Mouse (Mus musculus) mouse trophoblast stem cell (cell line): Measurements from ENCODE around the gene Cyp17a1.

ENCODE experiments used
- in situ Hi-C, 2 experiments: fragments of 300-500 bp; cut with MseI, MboI; formaldehyde crosslinking; loops; 2 replicates in 1 of 2; 3 replicates in 1 of 2; pipeline ENCODE4 v1.15.1; 2025

The Cyp17a1 gene

GRCm38 (mm10) chr19:46642136-46642753 is 30.7 kb downstream of the Cyp17a1 start:
- in situ Hi-C loops: no loop called here

GRCm38 (mm10) chr19:46641420-46642085 is 31.4 kb downstream of the Cyp17a1 start:
- in situ Hi-C loops: no loop called here

- in situ Hi-C loops: no loop called here
Observed at GRCm38 (mm10) chr19:46640780-46641179, 32.2 kb downstream of the Cyp17a1 start.

GRCm38 (mm10) chr19:46639496-46639895 is 33.5 kb downstream of the Cyp17a1 start:
- in situ Hi-C loops: no loop called here

GRCm38 (mm10) chr19:46639053-46639452 is 33.9 kb downstream of the Cyp17a1 start:
- in situ Hi-C loops: no loop called here

GRCm38 (mm10) chr19:46637598-46637997 is 35.4 kb downstream of the Cyp17a1 start:
- in situ Hi-C loops: no loop called here

- in situ Hi-C loops: no loop called here
Observed at GRCm38 (mm10) chr19:46635766-46636165, 37.2 kb downstream of the Cyp17a1 start.

GRCm38 (mm10) chr19:46631637-46632036 is 41.3 kb downstream of the Cyp17a1 start:
- in situ Hi-C loops: no loop called here

- in situ Hi-C loops: no loop called here
Observed at GRCm38 (mm10) chr19:46629807-46630206, 43.2 kb downstream of the Cyp17a1 start.

GRCm38 (mm10) chr19:46628403-46628802 is 44.6 kb downstream of the Cyp17a1 start:
- in situ Hi-C loops: no loop called here

GRCm38 (mm10) chr19:46625519-46625918 is 47.5 kb downstream of the Cyp17a1 start:
- in situ Hi-C loops: no loop called here

- in situ Hi-C loops: no loop called here
Observed at GRCm38 (mm10) chr19:46625015-46625414, 48.0 kb downstream of the Cyp17a1 start.

- in situ Hi-C loops: no loop called here
Observed at GRCm38 (mm10) chr19:46623790-46624772, 48.9 kb downstream of the Cyp17a1 start.

- in situ Hi-C loops: no loop called here
Observed at GRCm38 (mm10) chr19:46623194-46623667, 49.7 kb downstream of the Cyp17a1 start.

GRCm38 (mm10) chr19:46622659-46623193 is 50.2 kb downstream of the Cyp17a1 start:
- in situ Hi-C loops: no loop called here

- in situ Hi-C loops: no loop called here
Observed at GRCm38 (mm10) chr19:46621236-46622183, 51.5 kb downstream of the Cyp17a1 start.

GRCm38 (mm10) chr19:46620016-46620808 is 52.8 kb downstream of the Cyp17a1 start:
- in situ Hi-C loops: no loop called here

GRCm38 (mm10) chr19:46619518-46619917 is 53.5 kb downstream of the Cyp17a1 start:
- in situ Hi-C loops: no loop called here

GRCm38 (mm10) chr19:46619001-46619400 is 54.0 kb downstream of the Cyp17a1 start:
- in situ Hi-C loops: no loop called here

- in situ Hi-C loops: no loop called here
Observed at GRCm38 (mm10) chr19:46618322-46618721, 54.6 kb downstream of the Cyp17a1 start.
